Mouse (Mus musculus): Measurements from ENCODE around the gene Ercc6l2. TPM values are rescaled to one million over a fixed set of nuclear protein-coding genes. Genes with fewer than 3 reads are reported as not detected.

The Ercc6l2 gene
- polyA plus RNA-seq, 1 experiment from 2014 or later, result 22.0 TPM

DNA sequence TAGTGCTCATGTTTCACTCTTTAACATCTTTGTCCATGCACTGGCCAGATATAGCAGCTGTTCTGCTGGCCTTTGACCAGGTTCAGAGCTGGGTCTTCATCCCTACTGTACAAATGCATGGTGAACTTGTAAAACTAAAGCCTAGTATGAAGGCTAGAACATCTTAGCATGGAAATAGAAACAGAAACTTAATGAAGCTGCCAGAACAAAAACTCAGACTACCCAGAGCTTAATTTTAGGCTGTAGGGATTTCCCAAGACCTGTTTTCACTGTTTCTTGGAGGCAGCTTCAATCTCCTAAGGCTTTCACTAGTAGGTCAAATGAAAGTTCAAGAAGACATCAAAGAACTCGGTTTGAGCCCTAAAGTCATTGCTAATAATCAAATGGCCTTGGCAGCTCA is 15.1 kb upstream of the Ercc6l2 start:
- H3K27me3 ChIP-seq (ENCODE audit: insufficient read depth, low read length), result no peaks in the 10 kb centered on the region
- H3K36me3 ChIP-seq (ENCODE audit: insufficient read depth, low read length), result no peaks in the 10 kb centered on the region
- H3K4me3 ChIP-seq (ENCODE audit: low read length), result no peak overlapping the region
- ATAC-seq (ENCODE audit: low FRiP score, low TSS enrichment), result no peak
- H3K4me1 ChIP-seq (ENCODE audit: insufficient read depth, low read length), result no peaks in the 10 kb centered on the region
- H3K9ac ChIP-seq (replicated peaks; ENCODE audit: low read length), result no peak overlapping the region
- H3K4me2 ChIP-seq (replicated peaks; ENCODE audit: low read depth, low read length), result no peak overlapping the region
- 62% methylated on average over 1 of the region's 1 CpGs for WGBS
- no peak overlapping the region for H3K27ac ChIP-seq (ENCODE audit: low read length)
- H3K9me3 ChIP-seq (ENCODE audit: low read length), result no peaks in the 10 kb centered on the region

GRCm38 (mm10) chr13:63801289-63801688 is 13.8 kb upstream of the Ercc6l2 start:
- ATAC-seq (ENCODE audit: low FRiP score, low TSS enrichment), result no peak
- Histone ChIP-seq H3K4me2 (replicated peaks; ENCODE audit: low read depth, low read length) (no peak overlapping the region), H3K27me3 (ENCODE audit: insufficient read depth, low read length) (no peaks in the 10 kb centered on the region), H3K9me3 (ENCODE audit: low read length) (no peaks in the 10 kb centered on the region), H3K27ac (ENCODE audit: low read length) (no peak overlapping the region), H3K9ac (replicated peaks; ENCODE audit: low read length) (no peak overlapping the region), H3K4me3 (ENCODE audit: low read length) (no peak overlapping the region), H3K4me1 (ENCODE audit: insufficient read depth, low read length) (no peaks in the 10 kb centered on the region), H3K36me3 (ENCODE audit: insufficient read depth, low read length) (no peaks in the 10 kb centered on the region)
- 78% methylated on average over 1 of the region's 1 CpGs for WGBS

GRCm38 (mm10) chr13:63807233-63807632 is 7.8 kb upstream of the Ercc6l2 start:
- Histone ChIP-seq H3K4me3 (ENCODE audit: low read length) (no peak overlapping the region), H3K27ac (ENCODE audit: low read length) (no peak overlapping the region), H3K36me3 (ENCODE audit: insufficient read depth, low read length) (no peaks in the 10 kb centered on the region), H3K9me3 (ENCODE audit: low read length) (no peaks in the 10 kb centered on the region), H3K27me3 (ENCODE audit: insufficient read depth, low read length) (no peaks in the 10 kb centered on the region), H3K9ac (replicated peaks; ENCODE audit: low read length) (no peak overlapping the region), H3K4me2 (replicated peaks; ENCODE audit: low read depth, low read length) (no peak overlapping the region), H3K4me1 (ENCODE audit: insufficient read depth, low read length) (no peaks in the 10 kb centered on the region)
- no peak for ATAC-seq (ENCODE audit: low FRiP score, low TSS enrichment)
- WGBS, result 92% methylated on average over 1 of the region's 1 CpGs

GRCm38 (mm10) chr13:63807979-63808378 is 7.1 kb upstream of the Ercc6l2 start:
- H3K4me1 ChIP-seq (ENCODE audit: insufficient read depth, low read length), result no peaks in the 10 kb centered on the region
- H3K27me3 ChIP-seq (ENCODE audit: insufficient read depth, low read length), result no peaks in the 10 kb centered on the region
- no peak overlapping the region for H3K9ac ChIP-seq (replicated peaks; ENCODE audit: low read length)
- H3K4me2 ChIP-seq (replicated peaks; ENCODE audit: low read depth, low read length), result no peak overlapping the region
- ATAC-seq (ENCODE audit: low FRiP score, low TSS enrichment), result no peak
- H3K4me3 ChIP-seq (ENCODE audit: low read length), result no peak overlapping the region
- no peaks in the 10 kb centered on the region for H3K36me3 ChIP-seq (ENCODE audit: insufficient read depth, low read length)
- H3K27ac ChIP-seq (ENCODE audit: low read length), result no peak overlapping the region
- WGBS, result 87% methylated on average over 3 of the region's 3 CpGs
- H3K9me3 ChIP-seq (ENCODE audit: low read length), result no peaks in the 10 kb centered on the region

- Histone ChIP-seq H3K4me3 (ENCODE audit: low read length) (no peak overlapping the region), H3K9ac (replicated peaks; ENCODE audit: low read length) (no peak overlapping the region), H3K4me1 (ENCODE audit: insufficient read depth, low read length) (peaks cover 12% of the 10 kb centered on the region), H3K27ac (ENCODE audit: low read length) (no peak overlapping the region), H3K9me3 (ENCODE audit: low read length) (no peaks in the 10 kb centered on the region), H3K27me3 (ENCODE audit: insufficient read depth, low read length) (no peaks in the 10 kb centered on the region), H3K36me3 (ENCODE audit: insufficient read depth, low read length) (no peaks in the 10 kb centered on the region), H3K4me2 (replicated peaks; ENCODE audit: low read depth, low read length) (no peak overlapping the region)
- ATAC-seq (ENCODE audit: low FRiP score, low TSS enrichment), result no peak
Measured at GRCm38 (mm10) chr13:63811477-63811876, 3.6 kb upstream of the Ercc6l2 start.

- ATAC-seq (ENCODE audit: low FRiP score, low TSS enrichment), result no peak
- Histone ChIP-seq H3K36me3 (ENCODE audit: insufficient read depth, low read length) (no peaks in the 10 kb centered on the region), H3K4me3 (ENCODE audit: low read length) (peak overlapping the region; percentile 76), H3K4me1 (ENCODE audit: insufficient read depth, low read length) (peaks cover 12% of the 10 kb centered on the region), H3K9me3 (ENCODE audit: low read length) (no peaks in the 10 kb centered on the region), H3K27ac (ENCODE audit: low read length) (no peak overlapping the region), H3K9ac (replicated peaks; ENCODE audit: low read length) (peak overlapping the region; percentile 94), H3K4me2 (replicated peaks; ENCODE audit: low read depth, low read length) (peak overlapping the region; percentile 85), H3K27me3 (ENCODE audit: insufficient read depth, low read length) (no peaks in the 10 kb centered on the region)
Measured at GRCm38 (mm10) chr13:63815931-63816330, 891 bp downstream of the Ercc6l2 start.

- H3K9me3 ChIP-seq (ENCODE audit: low read length), result no peaks in the 10 kb centered on the region
- no peaks in the 10 kb centered on the region for H3K27me3 ChIP-seq (ENCODE audit: insufficient read depth, low read length)
- no peak overlapping the region for H3K27ac ChIP-seq (ENCODE audit: low read length)
- 94% methylated on average over 2 of the region's 2 CpGs for WGBS
- no peak overlapping the region for H3K4me3 ChIP-seq (ENCODE audit: low read length)
- H3K4me1 ChIP-seq (ENCODE audit: insufficient read depth, low read length), result no peaks in the 10 kb centered on the region
- peaks cover 15% of the 10 kb centered on the region for H3K36me3 ChIP-seq (ENCODE audit: insufficient read depth, low read length)
- H3K4me2 ChIP-seq (replicated peaks; ENCODE audit: low read depth, low read length), result no peak overlapping the region
- no peak overlapping the region for H3K9ac ChIP-seq (replicated peaks; ENCODE audit: low read length)
- ATAC-seq (ENCODE audit: low FRiP score, low TSS enrichment), result no peak
Measured at GRCm38 (mm10) chr13:63845758-63846157, 30.7 kb downstream of the Ercc6l2 start.

DNA sequence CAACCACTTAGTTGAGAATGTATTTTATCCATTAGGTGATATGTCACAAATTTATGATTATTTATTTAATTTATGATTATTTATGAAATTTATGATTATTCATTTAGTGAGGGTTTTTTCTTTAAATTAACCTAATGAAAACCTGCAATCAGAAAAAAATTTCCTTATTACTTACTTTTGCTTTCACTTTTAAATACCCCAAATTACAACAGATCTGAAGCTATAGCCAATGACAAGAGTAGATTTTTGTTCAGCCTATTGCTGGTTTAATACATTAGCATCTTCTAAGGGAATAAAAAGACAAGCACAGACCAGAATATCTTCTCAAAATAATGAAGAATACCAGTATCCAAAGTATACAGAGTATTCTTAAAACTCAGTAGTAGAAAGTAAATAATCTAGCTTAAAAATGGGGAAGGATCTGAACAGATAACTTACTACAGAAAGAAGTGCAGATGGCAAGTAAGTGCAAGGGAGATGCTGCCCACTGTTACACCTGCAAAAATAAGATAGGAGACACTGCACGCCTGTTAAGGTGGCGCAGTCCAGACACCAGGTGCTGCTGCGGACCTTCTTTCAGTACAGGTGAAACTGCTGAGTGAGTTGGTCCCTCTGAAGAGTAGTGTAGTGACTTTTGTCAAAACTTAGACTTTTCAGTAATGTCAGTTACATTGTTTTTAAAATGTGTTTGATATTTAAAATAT is 35.4 kb downstream of the Ercc6l2 start:
- WGBS, result 87% methylated on average over 3 of the region's 3 CpGs
- Histone ChIP-seq H3K36me3 (ENCODE audit: insufficient read depth, low read length) (peaks cover 6% of the 10 kb centered on the region; the same call in 1 of the 2 replicates), H3K27ac (ENCODE audit: low read length) (no peak overlapping the region), H3K4me2 (replicated peaks; ENCODE audit: low read depth, low read length) (no peak overlapping the region), H3K27me3 (ENCODE audit: insufficient read depth, low read length) (no peaks in the 10 kb centered on the region), H3K4me1 (ENCODE audit: insufficient read depth, low read length) (no peaks in the 10 kb centered on the region), H3K9ac (replicated peaks; ENCODE audit: low read length) (no peak overlapping the region), H3K9me3 (ENCODE audit: low read length) (no peaks in the 10 kb centered on the region), H3K4me3 (ENCODE audit: low read length) (no peak overlapping the region)
- ATAC-seq (ENCODE audit: low FRiP score, low TSS enrichment), result no peak

DNA sequence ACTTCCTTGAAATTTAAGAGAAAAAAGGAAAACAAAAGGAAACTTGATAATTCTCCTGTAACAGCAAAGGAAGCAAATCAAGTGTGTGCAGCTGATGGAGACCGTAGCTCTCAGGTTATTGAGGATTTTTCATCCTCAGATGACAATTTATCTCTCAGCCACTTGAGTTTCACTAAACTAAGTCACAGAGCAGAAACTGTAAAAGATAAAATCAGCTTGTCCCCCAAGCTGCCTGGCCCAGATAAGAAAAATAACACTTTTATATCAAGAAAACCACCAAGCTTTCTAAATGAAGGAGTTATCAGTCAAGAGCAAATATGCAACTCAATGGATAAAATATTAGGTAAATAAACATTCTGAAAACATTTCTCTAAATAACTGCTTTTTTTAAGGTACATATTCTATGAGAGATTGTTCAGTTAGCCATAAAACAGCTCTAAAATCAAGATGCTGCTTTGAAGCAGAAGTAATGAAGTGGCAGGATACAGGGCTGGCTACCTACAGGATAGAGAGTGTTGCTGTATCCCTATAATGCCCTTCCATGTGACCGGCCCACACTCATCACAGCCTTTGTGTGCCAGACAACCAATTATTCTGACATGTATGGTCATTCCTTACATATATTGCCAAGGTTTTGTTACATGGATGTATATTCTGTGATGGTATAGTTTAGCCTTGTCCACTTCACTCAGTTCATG is 57.7 kb downstream of the Ercc6l2 start:
- Histone ChIP-seq H3K9me3 (ENCODE audit: low read length) (no peaks in the 10 kb centered on the region), H3K4me3 (ENCODE audit: low read length) (no peak overlapping the region), H3K36me3 (ENCODE audit: insufficient read depth, low read length) (peaks cover 8% of the 10 kb centered on the region), H3K27me3 (ENCODE audit: insufficient read depth, low read length) (no peaks in the 10 kb centered on the region), H3K27ac (ENCODE audit: low read length) (no peak overlapping the region), H3K9ac (replicated peaks; ENCODE audit: low read length) (no peak overlapping the region), H3K4me1 (ENCODE audit: insufficient read depth, low read length) (no peaks in the 10 kb centered on the region), H3K4me2 (replicated peaks; ENCODE audit: low read depth, low read length) (no peak overlapping the region)
- no peak for ATAC-seq (ENCODE audit: low FRiP score, low TSS enrichment)
- 81% methylated on average over 2 of the region's 2 CpGs for WGBS

DNA sequence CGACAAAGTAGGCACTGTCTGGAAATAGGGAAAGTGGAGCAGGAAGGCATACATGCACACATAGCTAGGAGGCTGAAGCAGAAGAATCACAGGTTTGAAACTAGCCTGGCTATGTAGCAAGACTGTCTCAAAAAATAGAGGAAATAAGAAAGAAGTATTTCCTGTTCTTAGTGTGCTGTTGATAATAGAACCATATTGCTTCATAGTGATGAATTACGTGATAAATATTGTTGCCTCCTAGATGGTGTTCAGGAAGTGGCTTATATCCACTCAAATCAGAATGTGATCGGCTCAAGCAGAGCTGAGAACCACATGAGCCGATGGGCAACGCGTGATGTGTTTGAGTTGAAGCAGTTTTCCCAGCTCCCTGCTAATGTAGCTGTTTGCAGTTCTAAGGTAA is 62.1 kb downstream of the Ercc6l2 start:
- Histone ChIP-seq H3K27ac (ENCODE audit: low read length) (no peak overlapping the region), H3K27me3 (ENCODE audit: insufficient read depth, low read length) (no peaks in the 10 kb centered on the region), H3K4me2 (replicated peaks; ENCODE audit: low read depth, low read length) (no peak overlapping the region), H3K36me3 (ENCODE audit: insufficient read depth, low read length) (peaks cover 5% of the 10 kb centered on the region), H3K4me3 (ENCODE audit: low read length) (no peak overlapping the region), H3K4me1 (ENCODE audit: insufficient read depth, low read length) (no peaks in the 10 kb centered on the region), H3K9me3 (ENCODE audit: low read length) (no peaks in the 10 kb centered on the region), H3K9ac (replicated peaks; ENCODE audit: low read length) (no peak overlapping the region)
- WGBS, result 89% methylated on average over 6 of the region's 6 CpGs
- ATAC-seq (ENCODE audit: low FRiP score, low TSS enrichment), result no peak
